Mouse (Mus musculus): ENCODE data around the gene Eno3. TPM values are rescaled to one million over a fixed set of nuclear protein-coding genes. Genes with fewer than 3 reads are reported as not detected.
A peak's percentile ranks its signal among the peaks of the same experiment; 100 is the strongest.

The Eno3 gene
- total and polyA plus RNA-seq, 2 experiments from 2014 or later = 1,204 to 1,376 TPM

DNA sequence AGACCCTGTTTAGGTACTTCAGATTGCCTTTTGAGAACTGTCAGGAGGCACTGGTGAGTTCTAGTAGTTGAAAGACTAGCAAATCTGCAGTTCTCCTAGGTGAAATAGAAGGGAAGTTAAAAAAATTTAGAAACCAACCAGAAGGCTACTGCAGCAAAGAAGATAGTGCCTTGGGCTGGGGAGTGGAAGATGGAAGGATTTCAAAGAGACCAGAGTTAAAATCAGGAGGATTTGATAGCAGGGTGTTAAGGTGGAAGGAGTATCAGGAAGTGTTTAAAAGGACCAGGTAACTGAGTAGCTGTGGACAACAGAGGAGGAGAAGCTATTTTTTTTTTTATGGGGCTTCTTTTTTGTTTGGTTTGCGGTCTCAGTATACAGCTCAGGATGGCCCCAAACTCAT is 19.2 kb upstream of the Eno3 start:
- Histone ChIP-seq H3K27me3 (ENCODE audit: control insufficient read depth, insufficient read depth, low read length) (no peaks in the 10 kb centered on the region), H3K4me1 (ENCODE audit: control insufficient read depth, insufficient read depth) (no peaks in the 10 kb centered on the region), H3K9me3 (replicated peaks; ENCODE audit: control insufficient read depth, low read length) (no peaks in the 10 kb centered on the region), H3K4me2 (ENCODE audit: low read depth, low read length) (no peak overlapping the region), H3K9ac (replicated peaks; ENCODE audit: low read depth, low read length) (no peak overlapping the region), H3K4me3 (ENCODE audit: low read depth, low read length) (no peak overlapping the region), H3K27ac (ENCODE audit: low read depth) (no peak overlapping the region), H3K36me3 (replicated peaks; ENCODE audit: control insufficient read depth, insufficient read depth, low read length) (no peaks in the 10 kb centered on the region)
- TF ChIP-seq EP300 (IDR thresholded peaks at IDR 0.05; ENCODE audit: low read depth) = no peak
- no peak for TF ChIP-seq CTCF (IDR thresholded peaks at IDR 0.05; ENCODE audit: low read depth)
- WGBS = 100% methylated on average over 1 of the region's 1 CpGs
- ATAC-seq (ENCODE audit: insufficient read depth, low read depth) (no peak), DNase-seq (ENCODE audit: low spot score) (no peak)

DNA sequence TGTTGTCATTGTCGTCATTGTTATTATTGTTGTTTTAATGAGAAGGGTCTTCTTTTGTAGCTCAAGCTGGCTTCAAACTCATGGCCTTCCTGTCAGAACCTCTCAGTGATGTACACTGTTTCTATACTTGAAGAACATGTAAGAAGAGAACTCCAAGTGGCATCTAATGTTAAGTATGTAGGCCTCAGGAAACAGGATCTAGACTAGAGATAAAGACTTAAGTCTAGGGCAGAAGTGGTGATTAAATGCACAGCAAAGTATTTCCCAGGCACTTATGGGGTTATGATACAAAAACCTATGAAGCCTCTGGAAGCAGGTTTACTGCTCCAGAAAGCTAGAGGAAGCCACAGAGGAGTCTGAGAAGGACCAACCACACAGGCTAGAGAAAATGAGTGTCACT is 18.7 kb upstream of the Eno3 start:
- H3K9ac ChIP-seq (replicated peaks; ENCODE audit: low read depth, low read length) = no peak overlapping the region
- TF ChIP-seq CTCF (IDR thresholded peaks at IDR 0.05; ENCODE audit: low read depth) (no peak), EP300 (IDR thresholded peaks at IDR 0.05; ENCODE audit: low read depth) (no peak)
- ATAC-seq (ENCODE audit: insufficient read depth, low read depth) (no peak), DNase-seq (ENCODE audit: low spot score) (peak; percentile 4)
- WGBS = 82% methylated on average over 1 of the region's 1 CpGs
- no peaks in the 10 kb centered on the region for H3K9me3 ChIP-seq (replicated peaks; ENCODE audit: control insufficient read depth, low read length)
- H3K27me3 ChIP-seq (ENCODE audit: control insufficient read depth, insufficient read depth, low read length) = no peaks in the 10 kb centered on the region
- H3K4me2 ChIP-seq (ENCODE audit: low read depth, low read length) = no peak overlapping the region
- H3K4me1 ChIP-seq (ENCODE audit: control insufficient read depth, insufficient read depth) = no peaks in the 10 kb centered on the region
- H3K36me3 ChIP-seq (replicated peaks; ENCODE audit: control insufficient read depth, insufficient read depth, low read length) = no peaks in the 10 kb centered on the region
- H3K4me3 ChIP-seq (ENCODE audit: low read depth, low read length) = no peak overlapping the region
- no peak overlapping the region for H3K27ac ChIP-seq (ENCODE audit: low read depth)

DNA sequence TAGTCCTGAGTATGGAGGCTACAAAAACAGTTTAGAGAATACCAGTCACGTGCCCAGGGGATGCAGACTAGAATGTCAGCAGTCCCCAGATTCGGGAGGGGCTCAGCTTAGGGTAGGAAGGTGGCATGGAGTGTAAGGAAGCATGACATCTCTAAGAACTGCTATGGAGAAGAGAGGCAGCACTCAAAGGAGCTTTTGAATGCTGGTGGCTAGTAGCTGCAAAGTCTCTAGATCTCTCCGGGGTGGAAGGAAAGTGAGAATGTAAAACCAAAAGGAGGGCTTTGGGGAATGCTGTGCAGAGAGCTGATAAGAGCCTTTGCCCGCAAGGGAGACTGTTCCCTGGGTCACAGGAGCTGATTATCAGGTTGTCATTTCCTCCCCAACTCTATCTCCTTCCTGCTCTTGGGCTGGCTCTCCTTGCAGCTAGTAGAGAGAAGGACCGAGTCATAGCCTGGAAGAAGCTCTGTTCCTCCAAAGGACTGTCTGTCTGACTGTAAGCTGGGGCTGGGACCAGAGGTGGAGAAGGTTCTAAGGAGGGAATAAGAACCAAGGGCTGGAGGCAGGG is 18.2 kb upstream of the Eno3 start, which contains the start of gene Gp1ba:
Gp1ba (plus strand) TSS at position 409 of the 565 bp plus-strand sequence.
- ATAC-seq (ENCODE audit: insufficient read depth, low read depth) (no peak; the same call in 1 of the 2 replicates), DNase-seq (ENCODE audit: low spot score) (peak; percentile 8)
- Histone ChIP-seq H3K27me3 (ENCODE audit: control insufficient read depth, insufficient read depth, low read length) (no peaks in the 10 kb centered on the region), H3K27ac (ENCODE audit: low read depth) (no peak within 1 kb of the TSS), H3K4me2 (ENCODE audit: low read depth, low read length) (no peak within 1 kb of the TSS), H3K4me1 (ENCODE audit: control insufficient read depth, insufficient read depth) (no peaks in the 10 kb centered on the region), H3K36me3 (replicated peaks; ENCODE audit: control insufficient read depth, insufficient read depth, low read length) (0 out of 2 replicates have a peak, but pooled peaks cover 4% of the 10 kb centered on the region), H3K9me3 (replicated peaks; ENCODE audit: control insufficient read depth, low read length) (no peaks in the 10 kb centered on the region), H3K9ac (replicated peaks; ENCODE audit: low read depth, low read length) (no peak within 1 kb of the TSS), H3K4me3 (ENCODE audit: low read depth, low read length) (no peak within 1 kb of the TSS)
- TF ChIP-seq EP300 (IDR thresholded peaks at IDR 0.05; ENCODE audit: low read depth) (no peak), CTCF (IDR thresholded peaks at IDR 0.05; ENCODE audit: low read depth) (no peak)
- 2% methylated on average over 5 of the region's 5 CpGs for WGBS

DNA sequence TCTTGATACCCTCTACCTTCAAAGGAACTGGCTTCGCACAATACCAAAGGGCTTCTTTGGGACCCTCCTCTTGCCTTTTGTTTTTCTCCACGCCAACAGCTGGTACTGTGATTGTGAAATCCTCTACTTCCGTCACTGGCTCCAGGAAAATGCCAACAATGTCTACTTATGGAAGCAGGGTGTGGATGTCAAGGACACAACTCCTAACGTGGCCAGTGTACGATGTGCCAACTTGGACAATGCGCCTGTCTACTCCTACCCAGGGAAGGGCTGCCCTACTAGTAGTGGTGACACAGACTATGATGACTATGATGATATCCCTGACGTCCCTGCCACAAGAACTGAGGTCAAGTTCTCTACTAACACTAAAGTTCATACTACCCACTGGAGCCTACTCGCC is 17.0 kb upstream of the Eno3 start:
- H3K27ac ChIP-seq (ENCODE audit: low read depth) = no peak overlapping the region
- no peak overlapping the region for H3K4me3 ChIP-seq (ENCODE audit: low read depth, low read length)
- no peaks in the 10 kb centered on the region for H3K27me3 ChIP-seq (ENCODE audit: control insufficient read depth, insufficient read depth, low read length)
- H3K4me2 ChIP-seq (ENCODE audit: low read depth, low read length) = no peak overlapping the region
- WGBS = 74% methylated on average over 8 of the region's 8 CpGs
- H3K4me1 ChIP-seq (ENCODE audit: control insufficient read depth, insufficient read depth) = no peaks in the 10 kb centered on the region
- no peak for ATAC-seq (ENCODE audit: insufficient read depth, low read depth)
- no peak overlapping the region for H3K9ac ChIP-seq (replicated peaks; ENCODE audit: low read depth, low read length)
- DNase-seq (ENCODE audit: low spot score) = peak; percentile 2
- no peaks in the 10 kb centered on the region for H3K9me3 ChIP-seq (replicated peaks; ENCODE audit: control insufficient read depth, low read length)
- H3K36me3 ChIP-seq (replicated peaks; ENCODE audit: control insufficient read depth, insufficient read depth, low read length) = peaks cover 16% of the 10 kb centered on the region
- TF ChIP-seq EP300 (IDR thresholded peaks at IDR 0.05; ENCODE audit: low read depth) (no peak), CTCF (IDR thresholded peaks at IDR 0.05; ENCODE audit: low read depth) (no peak)

DNA sequence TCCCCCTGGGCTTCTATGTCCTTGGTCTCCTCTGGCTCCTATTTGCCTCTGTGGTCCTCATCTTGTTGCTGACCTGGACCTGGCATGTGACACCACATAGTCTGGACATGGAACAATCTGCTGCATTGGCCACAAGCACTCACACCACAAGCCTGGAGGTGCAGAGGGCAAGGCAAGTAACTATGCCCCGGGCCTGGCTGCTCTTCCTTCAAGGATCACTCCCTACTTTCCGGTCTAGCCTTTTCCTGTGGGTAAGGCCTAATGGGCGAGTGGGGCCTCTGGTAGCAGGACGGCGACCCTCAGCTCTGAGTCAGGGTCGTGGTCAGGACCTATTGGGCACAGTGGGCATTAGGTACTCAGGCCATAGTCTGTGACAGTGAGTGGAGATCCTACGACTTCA is 15.8 kb upstream of the Eno3 start:
- WGBS = 74% methylated on average over 7 of the region's 7 CpGs
- Histone ChIP-seq H3K4me2 (ENCODE audit: low read depth, low read length) (no peak overlapping the region), H3K4me1 (ENCODE audit: control insufficient read depth, insufficient read depth) (peaks cover 8% of the 10 kb centered on the region; the same call in 1 of the 2 replicates), H3K27ac (ENCODE audit: low read depth) (no peak overlapping the region), H3K9me3 (replicated peaks; ENCODE audit: control insufficient read depth, low read length) (no peaks in the 10 kb centered on the region), H3K4me3 (ENCODE audit: low read depth, low read length) (no peak overlapping the region), H3K36me3 (replicated peaks; ENCODE audit: control insufficient read depth, insufficient read depth, low read length) (peaks cover 19% of the 10 kb centered on the region), H3K9ac (replicated peaks; ENCODE audit: low read depth, low read length) (no peak overlapping the region), H3K27me3 (ENCODE audit: control insufficient read depth, insufficient read depth, low read length) (no peaks in the 10 kb centered on the region)
- DNase-seq (ENCODE audit: low spot score) (peak; percentile 2), ATAC-seq (ENCODE audit: insufficient read depth, low read depth) (no peak)
- TF ChIP-seq EP300 (IDR thresholded peaks at IDR 0.05; ENCODE audit: low read depth) = no peak
- TF ChIP-seq CTCF (IDR thresholded peaks at IDR 0.05; ENCODE audit: low read depth) = no peak

DNA sequence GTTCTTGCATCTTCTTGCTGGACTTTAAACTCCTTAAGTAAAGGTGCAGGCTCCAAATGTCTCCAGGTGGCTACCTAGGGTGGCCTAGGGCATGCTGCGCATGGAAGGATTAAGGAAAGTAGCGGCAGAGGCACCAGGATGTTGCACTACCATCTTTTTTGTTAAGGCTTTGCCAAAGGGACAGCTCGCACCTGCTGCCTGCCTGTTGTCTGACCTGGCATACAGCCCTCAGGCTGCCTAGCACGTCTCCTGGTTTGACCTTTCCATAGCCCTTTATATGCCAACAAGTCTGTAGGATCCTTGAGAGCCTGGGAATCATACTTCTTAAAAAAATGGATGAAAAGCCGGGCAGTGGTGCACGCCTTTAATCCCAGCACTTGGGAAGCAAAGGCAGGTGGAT is 14.0 kb upstream of the Eno3 start:
- 87% methylated on average over 6 of the region's 6 CpGs for WGBS
- Histone ChIP-seq H3K27ac (ENCODE audit: low read depth) (no peak overlapping the region), H3K27me3 (ENCODE audit: control insufficient read depth, insufficient read depth, low read length) (no peaks in the 10 kb centered on the region), H3K4me3 (ENCODE audit: low read depth, low read length) (no peak overlapping the region), H3K36me3 (replicated peaks; ENCODE audit: control insufficient read depth, insufficient read depth, low read length) (peaks cover 19% of the 10 kb centered on the region), H3K4me1 (ENCODE audit: control insufficient read depth, insufficient read depth) (peaks cover 8% of the 10 kb centered on the region; the same call in 1 of the 2 replicates), H3K4me2 (ENCODE audit: low read depth, low read length) (no peak overlapping the region), H3K9ac (replicated peaks; ENCODE audit: low read depth, low read length) (no peak overlapping the region), H3K9me3 (replicated peaks; ENCODE audit: control insufficient read depth, low read length) (no peaks in the 10 kb centered on the region)
- DNase-seq (ENCODE audit: low spot score) = peak; percentile 3
- no peak for TF ChIP-seq EP300 (IDR thresholded peaks at IDR 0.05; ENCODE audit: low read depth)
- TF ChIP-seq CTCF (IDR thresholded peaks at IDR 0.05; ENCODE audit: low read depth) = no peak
- no peak for ATAC-seq (ENCODE audit: insufficient read depth, low read depth)
